In genomic region chr14:95956056-95956729, GRCm38 (mm10) we compare ENCODE assay signal across 29 mouse cellular contexts.
DNase-seq lines count a peak whose midpoint lies in the region; ATAC-seq and TF ChIP-seq lines count a peak whose summit lies in the region.
"Had no signal": no experiment of that assay in that cellular context is flagged by ENCODE, and none has a peak within 500 bp of the region (broad histone marks: within the 10 kb centered on the region; RNA-seq: fewer than 3 reads in every experiment).

No protein-coding gene starts in this region.

- H3K27ac ChIP-seq in forebrain, postnatal 0 days (ENCODE audit: low read depth, low read length) = no peak overlapping the region
- no peak overlapping the region for H3K27ac ChIP-seq in forebrain, embryonic 16.5 days (ENCODE audit: low read length)
- no peak overlapping the region for H3K27ac ChIP-seq in stomach, postnatal 0 days (replicated peaks)
- H3K27ac ChIP-seq: embryonic facial prominence, embryonic 10.5 days; embryonic facial prominence, embryonic 13.5 days; forebrain, embryonic 12.5 days; forebrain, embryonic 15.5 days; gastrocnemius, adult 2 months; heart, embryonic 15.5 days; hindbrain, embryonic 12.5 days; hindbrain, embryonic 15.5 days had no signal

- H3K9ac ChIP-seq in forebrain, postnatal 0 days = no peak overlapping the region
- H3K9ac ChIP-seq in forebrain, embryonic 16.5 days (replicated peaks; ENCODE audit: low read depth, low read length) = no peak overlapping the region
- no peak overlapping the region for H3K9ac ChIP-seq in stomach, postnatal 0 days (ENCODE audit: low read length)
- H3K9ac ChIP-seq: embryonic facial prominence, embryonic 13.5 days; forebrain, embryonic 12.5 days; forebrain, embryonic 15.5 days; heart, embryonic 12.5 days; heart, embryonic 15.5 days; hindbrain, embryonic 12.5 days; hindbrain, embryonic 15.5 days had no signal

- H3K27me3 ChIP-seq in forebrain, postnatal 0 days (ENCODE audit: insufficient read depth, low read length) = no peaks in the 10 kb centered on the region
- no peaks in the 10 kb centered on the region for H3K27me3 ChIP-seq in forebrain, embryonic 16.5 days (replicated peaks; ENCODE audit: control insufficient read depth, insufficient read depth, low read length)
- no peaks in the 10 kb centered on the region for H3K27me3 ChIP-seq in stomach, postnatal 0 days (ENCODE audit: control insufficient read depth, insufficient read depth, low read length)
- H3K27me3 ChIP-seq: embryonic facial prominence, embryonic 13.5 days; forebrain, embryonic 12.5 days; forebrain, embryonic 15.5 days; heart, embryonic 12.5 days; heart, embryonic 15.5 days; hindbrain, embryonic 12.5 days; hindbrain, embryonic 15.5 days had no signal

- no peaks in the 10 kb centered on the region for H3K4me1 ChIP-seq in forebrain, postnatal 0 days (ENCODE audit: insufficient read depth)
- no peaks in the 10 kb centered on the region for H3K4me1 ChIP-seq in forebrain, embryonic 16.5 days (replicated peaks; ENCODE audit: control insufficient read depth, insufficient read depth, low read length)
- H3K4me1 ChIP-seq in stomach, postnatal 0 days (replicated peaks; ENCODE audit: control insufficient read depth, insufficient read depth) = no peaks in the 10 kb centered on the region
- H3K4me1 ChIP-seq: embryonic facial prominence, embryonic 10.5 days; embryonic facial prominence, embryonic 13.5 days; forebrain, embryonic 12.5 days; forebrain, embryonic 15.5 days; heart, embryonic 12.5 days; heart, embryonic 15.5 days; hindbrain, embryonic 12.5 days; hindbrain, embryonic 15.5 days had no signal

- no peak for TF ChIP-seq EP300 in stomach, postnatal 0 days (optimal IDR thresholded peaks at IDR 0.05)

- no peak overlapping the region for H3K4me2 ChIP-seq in forebrain, postnatal 0 days (ENCODE audit: low read depth)
- H3K4me2 ChIP-seq in forebrain, embryonic 16.5 days (ENCODE audit: low read length) = no peak overlapping the region
- no peak overlapping the region for H3K4me2 ChIP-seq in stomach, postnatal 0 days (replicated peaks; ENCODE audit: low read depth)
- H3K4me2 ChIP-seq: embryonic facial prominence, embryonic 13.5 days; forebrain, embryonic 12.5 days; forebrain, embryonic 15.5 days; heart, embryonic 12.5 days; heart, embryonic 15.5 days; hindbrain, embryonic 12.5 days; hindbrain, embryonic 15.5 days had no signal

- no peak for TF ChIP-seq CTCF in forebrain, postnatal 0 days (IDR thresholded peaks at IDR 0.05; ENCODE audit: low read depth)
- no peak for TF ChIP-seq CTCF in stomach, postnatal 0 days (IDR thresholded peaks at IDR 0.05; ENCODE audit: low read depth)

- ATAC-seq in forebrain, postnatal 0 days = no peak
- no peak for ATAC-seq in forebrain, embryonic 16.5 days
- ATAC-seq in hematopoietic stem cell, adult 5-6 weeks (replicated peaks in 1 of 2; ENCODE audit: insufficient read depth in 1 of 2, low FRiP score in 2 of 2, low TSS enrichment in 1 of 2, low read depth in 1 of 2, poor library complexity in 2 of 2, severe bottlenecking in 2 of 2) = peak; percentile 62 to 85
- ATAC-seq in stomach, postnatal 0 days (ENCODE audit: low FRiP score, low TSS enrichment) = no peak
- ATAC-seq: CD4-positive, CD25-positive, alpha-beta regulatory T cell, adult 4 months; forebrain, embryonic 15.5 days; intestine, embryonic 16.5 days had no signal

- H3K4me3 ChIP-seq in forebrain, postnatal 0 days (ENCODE audit: low read depth, low read length) = no peak overlapping the region
- H3K4me3 ChIP-seq in forebrain, embryonic 16.5 days (replicated peaks; ENCODE audit: low read length) = no peak overlapping the region
- no peak overlapping the region for H3K4me3 ChIP-seq in stomach, postnatal 0 days (ENCODE audit: low read depth, low read length)
- H3K4me3 ChIP-seq: embryonic facial prominence, embryonic 10.5 days; embryonic facial prominence, embryonic 13.5 days; erythroblast, embryonic 14.5 days; forebrain, embryonic 12.5 days; forebrain, embryonic 15.5 days; gastrocnemius, adult 2 months; heart, embryonic 12.5 days; heart, embryonic 15.5 days; hindbrain, embryonic 12.5 days; hindbrain, embryonic 15.5 days had no signal

- DNase-seq in forebrain, postnatal 0 days = peak; percentile 14
- peak; percentile 2 for DNase-seq in brain, adult 2 months (ENCODE audit: low read depth, low spot score)
- no peak for DNase-seq in stomach, postnatal 0 days (ENCODE audit: low spot score)
- DNase-seq in thymus, postnatal 36 days = no peak
- DNase-seq: adrenal gland, adult 2 months; adrenal gland, postnatal 14 days; cerebellum, adult 11-12 months; cerebellum, adult 9-10 months; cerebellum, postnatal 36 days; embryo, embryonic 11 days; gastrocnemius, adult 2 months; gastrocnemius, postnatal 14 days; heart, adult 18-20 months; heart, postnatal 10 days; heart, postnatal 36 days; kidney, adult 18-20 months had no signal

- H3K9me3 ChIP-seq in forebrain, postnatal 0 days (ENCODE audit: low read length) = no peaks in the 10 kb centered on the region
- no peaks in the 10 kb centered on the region for H3K9me3 ChIP-seq in forebrain, embryonic 16.5 days (ENCODE audit: control insufficient read depth, low read length)
- H3K9me3 ChIP-seq in stomach, postnatal 0 days (ENCODE audit: control insufficient read depth, low read length) = no peaks in the 10 kb centered on the region
- H3K9me3 ChIP-seq: embryonic facial prominence, embryonic 10.5 days; embryonic facial prominence, embryonic 13.5 days; forebrain, embryonic 12.5 days; forebrain, embryonic 15.5 days; heart, embryonic 12.5 days; heart, embryonic 15.5 days; hindbrain, embryonic 12.5 days; hindbrain, embryonic 15.5 days had no signal

- WGBS in forebrain, postnatal 0 days = 66% methylated on average over 7 of the region's 7 CpGs
- 68% methylated on average over 7 of the region's 7 CpGs for WGBS in forebrain, embryonic 16.5 days
- 55% methylated on average over 7 of the region's 7 CpGs for WGBS in stomach, postnatal 0 days

- H3K36me3 ChIP-seq in forebrain, postnatal 0 days (ENCODE audit: insufficient read depth) = no peaks in the 10 kb centered on the region
- H3K36me3 ChIP-seq in forebrain, embryonic 16.5 days (ENCODE audit: control insufficient read depth, insufficient read depth) = no peaks in the 10 kb centered on the region
- no peaks in the 10 kb centered on the region for H3K36me3 ChIP-seq in stomach, postnatal 0 days (ENCODE audit: control insufficient read depth, insufficient read depth, low read length)
- H3K36me3 ChIP-seq: embryonic facial prominence, embryonic 10.5 days; embryonic facial prominence, embryonic 13.5 days; forebrain, embryonic 12.5 days; forebrain, embryonic 15.5 days; heart, embryonic 12.5 days; heart, embryonic 15.5 days; hindbrain, embryonic 12.5 days; hindbrain, embryonic 15.5 days had no signal

Comparison
In these comparisons a context has a peak if more than half of its experiments do, and no peak if none do; other contexts are left out.
1. ATAC-seq: peak in hematopoietic stem cell, adult 5-6 weeks (2 of 2); none in forebrain, postnatal 0 days (single experiment), forebrain, embryonic 16.5 days (single experiment) and stomach, postnatal 0 days (single experiment).
2. DNase-seq: peak in forebrain, postnatal 0 days (single experiment) and brain, adult 2 months (single experiment); none in stomach, postnatal 0 days (single experiment) and thymus, postnatal 36 days (0 of 2).